Mouse (Mus musculus) activated CD4-positive, CD25-positive, alpha-beta regulatory T cell, adult 4 months (primary cell): ENCODE data around the gene Apoh. TPM values are rescaled to one million over a fixed set of nuclear protein-coding genes. Genes with fewer than 3 reads are reported as not detected.

Experiments
- polyA plus RNA-seq, 2 experiments: library from polyadenylated mRNA; unstranded; fragments of 100-300 nt; shearing (Covaris generic); gene quantifications; one replicate each; pipeline ENCODE4 v1.2.1; 2017

Gene Apoh
- polyA plus RNA-seq, 2 experiments from 2014 or later = not detected

Other genes with a start within 250 kb of the Apoh start
- gene Prkca, start 574 bp downstream of the Apoh start, polyA plus RNA-seq = 10 to 100 TPM; 11.7 to 15.3 TPM
- gene Cep112, start 81.8 kb downstream of the Apoh start, polyA plus RNA-seq = under 1 TPM; 0.17 to 0.33 TPM